Mouse (Mus musculus): ENCODE measurements around the gene Pum1.
"Not testable (repeated sequence)": the region's sequence is repeated elsewhere in the genome, so short reads cannot be mapped to it uniquely, and the experiment has no call there.

Pum1 gene

GRCm38 (mm10) chr4:130668991-130669390, 5.9 kb downstream of the Pum1 start:
- DNase-seq (ENCODE audit: low read depth): no peak

- DNase-seq (ENCODE audit: low read depth): not testable (repeated sequence)
Measured at GRCm38 (mm10) chr4:130670023-130670422, 6.9 kb downstream of the Pum1 start.

GRCm38 (mm10) chr4:130671079-130671845, 8.1 kb downstream of the Pum1 start:
- no peak for DNase-seq (ENCODE audit: low read depth)

- DNase-seq (ENCODE audit: low read depth): no peak
Measured at GRCm38 (mm10) chr4:130672161-130672560, 9.0 kb downstream of the Pum1 start.

GRCm38 (mm10) chr4:130676746-130677145, 13.6 kb downstream of the Pum1 start:
- no peak for DNase-seq (ENCODE audit: low read depth)

GRCm38 (mm10) chr4:130678149-130678548, 15.0 kb downstream of the Pum1 start:
- DNase-seq (ENCODE audit: low read depth): no peak

- DNase-seq (ENCODE audit: low read depth): no peak
Measured at GRCm38 (mm10) chr4:130680676-130681075, 17.6 kb downstream of the Pum1 start.

- DNase-seq (ENCODE audit: low read depth): not testable (repeated sequence)
Measured at GRCm38 (mm10) chr4:130683051-130683450, 19.9 kb downstream of the Pum1 start.

GRCm38 (mm10) chr4:130693936-130694335, 30.8 kb downstream of the Pum1 start:
- DNase-seq (ENCODE audit: low read depth): no peak

GRCm38 (mm10) chr4:130694982-130695381, 31.9 kb downstream of the Pum1 start:
- no peak for DNase-seq (ENCODE audit: low read depth)

GRCm38 (mm10) chr4:130701061-130701460, 37.9 kb downstream of the Pum1 start:
- peak; percentile 71 for DNase-seq (ENCODE audit: low read depth)

- no peak for DNase-seq (ENCODE audit: low read depth)
Measured at GRCm38 (mm10) chr4:130702835-130703535, 39.9 kb downstream of the Pum1 start.

GRCm38 (mm10) chr4:130703601-130704000, 40.5 kb downstream of the Pum1 start:
- no peak for DNase-seq (ENCODE audit: low read depth)

GRCm38 (mm10) chr4:130704615-130705014, 41.5 kb downstream of the Pum1 start:
- DNase-seq (ENCODE audit: low read depth): no peak

GRCm38 (mm10) chr4:130706215-130707000, 43.3 kb downstream of the Pum1 start:
- DNase-seq (ENCODE audit: low read depth): no peak

GRCm38 (mm10) chr4:130711353-130711848, 48.3 kb downstream of the Pum1 start:
- no peak for DNase-seq (ENCODE audit: low read depth)

- DNase-seq (ENCODE audit: low read depth): no peak
Measured at GRCm38 (mm10) chr4:130712341-130712740, 49.2 kb downstream of the Pum1 start.

- DNase-seq (ENCODE audit: low read depth): no peak
Measured at GRCm38 (mm10) chr4:130713430-130713829, 50.3 kb downstream of the Pum1 start.

GRCm38 (mm10) chr4:130715126-130715525, 52.0 kb downstream of the Pum1 start:
- DNase-seq (ENCODE audit: low read depth): no peak

- no peak for DNase-seq (ENCODE audit: low read depth)
Measured at GRCm38 (mm10) chr4:130715623-130716022, 52.5 kb downstream of the Pum1 start.

GRCm38 (mm10) chr4:130719348-130719747, 56.2 kb downstream of the Pum1 start:
- no peak for DNase-seq (ENCODE audit: low read depth)

GRCm38 (mm10) chr4:130722607-130723006, 59.5 kb downstream of the Pum1 start:
- peak; percentile 19 for DNase-seq (ENCODE audit: low read depth)
